Mouse (Mus musculus): ENCODE results near the gene Pan3. TPM values are rescaled to one million over a fixed set of nuclear protein-coding genes. Genes with fewer than 3 reads are reported as not detected.

Gene Pan3
- total RNA-seq, 2 experiments from 2014 or later, result 57.2 to 58.4 TPM

GRCm38 (mm10) chr5:147430936-147431839 is 1.2 kb downstream of the Pan3 start:
- peak; percentile 71 for DNase-seq

GRCm38 (mm10) chr5:147432927-147433326 is 3.0 kb downstream of the Pan3 start:
- DNase-seq, result no peak

GRCm38 (mm10) chr5:147435224-147435623 is 5.3 kb downstream of the Pan3 start:
- peak; percentile 57 for DNase-seq

- no peak for DNase-seq
Observed at GRCm38 (mm10) chr5:147435751-147436150, 5.8 kb downstream of the Pan3 start.

- DNase-seq, result no peak
Observed at GRCm38 (mm10) chr5:147436491-147436890, 6.5 kb downstream of the Pan3 start.

- no peak for DNase-seq
Observed at GRCm38 (mm10) chr5:147440996-147441507, 11.1 kb downstream of the Pan3 start.

GRCm38 (mm10) chr5:147441979-147442378 is 12.0 kb downstream of the Pan3 start:
- no peak for DNase-seq

- DNase-seq, result no peak
Observed at GRCm38 (mm10) chr5:147442741-147443140, 12.8 kb downstream of the Pan3 start.

- no peak for DNase-seq
Observed at GRCm38 (mm10) chr5:147444298-147444697, 14.3 kb downstream of the Pan3 start.

GRCm38 (mm10) chr5:147444757-147445156 is 14.8 kb downstream of the Pan3 start:
- no peak for DNase-seq

- DNase-seq, result no peak
Observed at GRCm38 (mm10) chr5:147445252-147445651, 15.3 kb downstream of the Pan3 start.

- no peak for DNase-seq
Observed at GRCm38 (mm10) chr5:147448526-147448925, 18.6 kb downstream of the Pan3 start.

GRCm38 (mm10) chr5:147448933-147449332 is 19.0 kb downstream of the Pan3 start:
- DNase-seq, result no peak

- DNase-seq, result no peak
Observed at GRCm38 (mm10) chr5:147456491-147456890, 26.5 kb downstream of the Pan3 start.

GRCm38 (mm10) chr5:147459821-147460567 is 30.0 kb downstream of the Pan3 start:
- peak; percentile 29 for DNase-seq

- DNase-seq, result no peak
Observed at GRCm38 (mm10) chr5:147463251-147463650, 33.3 kb downstream of the Pan3 start.

GRCm38 (mm10) chr5:147466361-147466760 is 36.4 kb downstream of the Pan3 start:
- DNase-seq, result no peak

- no peak for DNase-seq
Observed at GRCm38 (mm10) chr5:147471163-147471562, 41.2 kb downstream of the Pan3 start.

GRCm38 (mm10) chr5:147473071-147473470 is 43.1 kb downstream of the Pan3 start:
- DNase-seq, result no peak

GRCm38 (mm10) chr5:147473856-147474255 is 43.9 kb downstream of the Pan3 start:
- no peak for DNase-seq

- no peak for DNase-seq
Observed at GRCm38 (mm10) chr5:147476109-147476508, 46.1 kb downstream of the Pan3 start.

GRCm38 (mm10) chr5:147477106-147477505 is 47.1 kb downstream of the Pan3 start:
- DNase-seq, result no peak

- no peak for DNase-seq
Observed at GRCm38 (mm10) chr5:147479341-147479740, 49.4 kb downstream of the Pan3 start.
